Mouse (Mus musculus) forebrain, embryonic 12.5 days (tissue): ENCODE results near the gene Anapc5. TPM values are rescaled to one million over a fixed set of nuclear protein-coding genes. Genes with fewer than 3 reads are reported as not detected.

Experiments used
- ATAC-seq: fragments of 200-750 bp; cut with Nextera tagmentation; 2 replicates; pipeline ENCODE4 v1.8.0; 2017; ENCODE audit warnings: moderate TSS enrichment; ENCODE audit not compliant: low FRiP score
- H3K27ac ChIP-seq: fragments of 300-500 bp; sonication (generic); 2 replicates; pipeline ENCODE4 v1.5.1; 2016; ENCODE audit warnings: mild to moderate bottlenecking
- H3K27me3 ChIP-seq: fragments of 300-500 bp; sonication (generic); 2 replicates; pipeline ENCODE4 v1.6.1; 2016; ENCODE audit warnings: mild to moderate bottlenecking
- H3K36me3 ChIP-seq: fragments of 300-500 bp; sonication (generic); replicated peaks from 2 replicates; pipeline ENCODE4 v1.6.1; 2016; ENCODE audit warnings: mild to moderate bottlenecking
- H3K4me1 ChIP-seq: fragments of 300-500 bp; sonication (generic); 2 replicates; pipeline ENCODE4 v1.6.1; 2016
- H3K4me2 ChIP-seq: fragments of 300-500 bp; sonication (generic); 2 replicates; pipeline ENCODE4 v1.6.1; 2016; ENCODE audit warnings: mild to moderate bottlenecking, moderate library complexity
- H3K4me3 ChIP-seq: fragments of 300-500 bp; sonication (generic); replicated peaks from 2 replicates; pipeline ENCODE4 v1.5.1; 2016; ENCODE audit warnings: mild to moderate bottlenecking
- H3K9ac ChIP-seq: fragments of 300-500 bp; sonication (generic); 2 replicates; pipeline ENCODE4 v1.6.1; 2016; ENCODE audit warnings: mild to moderate bottlenecking
- H3K9me3 ChIP-seq: fragments of 300-500 bp; sonication (generic); 2 replicates; pipeline ENCODE4 v1.6.1; 2016
- WGBS: fragments of 180-500 bp; shearing (Covaris S2); methylation state at CpG from one replicate; pipeline ENCODE4 v1.1.7; 2016; 5-methylcytosine and 5-hydroxymethylcytosine counted together
- polyA plus RNA-seq: library from polyadenylated mRNA; unstranded; fragments of >200 nt; fragmentation: Nextera tagmentation; extraction: Ambion mirVana; gene quantifications from 2 replicates; pipeline ENCODE4 v1.2.1, GENCODE M21; 2016

The Anapc5 gene
- polyA plus RNA-seq, 1 experiment from 2014 or later: 563 TPM

- no peaks in the 10 kb centered on the region for H3K27me3 ChIP-seq
- H3K36me3 ChIP-seq: peaks cover 38% of the 10 kb centered on the region
- no peaks in the 10 kb centered on the region for H3K9me3 ChIP-seq
- no peak overlapping the region for H3K4me2 ChIP-seq
- no peak overlapping the region for H3K4me3 ChIP-seq
- H3K4me1 ChIP-seq: no peaks in the 10 kb centered on the region
- no peak for ATAC-seq
- H3K9ac ChIP-seq: no peak overlapping the region
- WGBS: 95% methylated on average over 16 of the region's 16 CpGs
- H3K27ac ChIP-seq: no peak overlapping the region
These were observed 66.7 kb downstream of the Anapc5 start for GRCm38 (mm10) chr5:122754477-122754876.

- Histone ChIP-seq H3K4me1 (no peaks in the 10 kb centered on the region), H3K36me3 (peaks cover 55% of the 10 kb centered on the region), H3K27ac (no peak overlapping the region), H3K9me3 (no peaks in the 10 kb centered on the region), H3K9ac (no peak overlapping the region), H3K4me2 (no peak overlapping the region), H3K4me3 (no peak overlapping the region), H3K27me3 (no peaks in the 10 kb centered on the region)
- ATAC-seq: no peak
- 91% methylated on average over 7 of the region's 7 CpGs for WGBS
These were observed 73.2 kb downstream of the Anapc5 start for GRCm38 (mm10) chr5:122747950-122748349.

GRCm38 (mm10) chr5:122743880-122744422 is 77.2 kb downstream of the Anapc5 start:
- Histone ChIP-seq H3K9me3 (no peaks in the 10 kb centered on the region), H3K4me3 (no peak overlapping the region), H3K4me2 (no peak overlapping the region), H3K27ac (no peak overlapping the region), H3K36me3 (peaks cover 65% of the 10 kb centered on the region), H3K4me1 (no peaks in the 10 kb centered on the region), H3K9ac (no peak overlapping the region), H3K27me3 (no peaks in the 10 kb centered on the region)
- ATAC-seq: no peak
- WGBS: 87% methylated on average over 13 of the region's 13 CpGs

Other genes starting within 250 kb of the Anapc5 start
- 54.7 and 55.6 TPM in 2 replicates for gene Ift81, start 206.8 kb downstream of the Anapc5 start, polyA plus RNA-seq
- gene P2rx7, start 177.4 kb downstream of the Anapc5 start, polyA plus RNA-seq: 0.77 and 0.90 TPM in 2 replicates
- 5.6 and 6.6 TPM in 2 replicates for gene P2rx4, start 113.8 kb downstream of the Anapc5 start, polyA plus RNA-seq
- gene Camkk2, start 41.9 kb downstream of the Anapc5 start, polyA plus RNA-seq: 34.5 and 35.1 TPM in 2 replicates
- 44.1 and 50.1 TPM in 2 replicates for gene Rnf34, start 28.7 kb upstream of the Anapc5 start, polyA plus RNA-seq
- 108 and 118 TPM in 2 replicates for gene Kdm2b, start 168.5 kb upstream of the Anapc5 start, polyA plus RNA-seq
- 10.4 and 11.4 TPM in 2 replicates for gene Orai1, start 193.7 kb upstream of the Anapc5 start, polyA plus RNA-seq
- gene Morn3, start 225.7 kb upstream of the Anapc5 start, polyA plus RNA-seq: 0.50 TPM in 1 of 2 replicates, not detected in the other
- 9.0 and 9.7 TPM in 2 replicates for gene Tmem120b, start 247.1 kb upstream of the Anapc5 start, polyA plus RNA-seq